Mouse (Mus musculus) left cerebral cortex, postnatal 25 days (tissue): ENCODE results near the gene Nup155. TPM values are rescaled to one million over a fixed set of nuclear protein-coding genes. Genes with fewer than 3 reads are reported as not detected.

Source experiments
- DNase-seq, 2 experiments: peaks; one replicate each; pipeline ENCODE4 v3.0.0; 2022; ENCODE audit warnings: low spot score in 2 of 2, mixed read lengths in 1 of 2
- intact Hi-C: fragments of 180-260 bp; cut with DNase I; formaldehyde crosslinking; loops from one replicate; pipeline ENCODE4 v1.15.1; 2025
- total RNA-seq, 2 experiments: library from RNA; stranded (reverse); gene quantifications; 2 replicates each; pipeline ENCODE4 v1.2.3; 2021

Gene Nup155
- total RNA-seq, 2 experiments from 2014 or later, result 17.1 to 18.8 TPM

DNA sequence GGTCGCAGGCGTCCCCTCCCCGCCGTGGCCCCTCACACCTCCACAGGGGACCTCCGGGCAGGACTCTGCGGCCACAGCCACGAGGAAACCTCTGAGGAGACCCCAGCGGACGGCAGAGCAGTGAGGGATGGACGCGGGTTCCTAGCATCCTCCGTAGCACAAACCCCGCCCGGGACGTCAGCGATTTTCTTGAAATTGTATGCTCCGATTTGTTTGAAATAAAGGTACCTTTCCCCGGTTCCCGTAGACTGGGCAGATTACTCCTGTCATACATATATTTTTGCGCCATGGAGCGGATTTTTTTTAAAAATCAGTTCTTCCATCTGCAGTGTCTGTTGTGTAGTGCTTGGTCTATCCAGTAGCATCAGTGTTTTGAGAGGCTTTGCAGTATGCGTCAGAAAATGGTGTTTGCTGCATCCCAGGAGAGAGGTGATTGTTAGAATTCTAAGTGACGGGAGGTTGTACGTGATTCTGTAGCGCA, 60.2 kb downstream of the Nup155 start:
- intact Hi-C loops, result no loop called here
- peak in 1 of 2 experiments; percentile 57 for DNase-seq

DNA sequence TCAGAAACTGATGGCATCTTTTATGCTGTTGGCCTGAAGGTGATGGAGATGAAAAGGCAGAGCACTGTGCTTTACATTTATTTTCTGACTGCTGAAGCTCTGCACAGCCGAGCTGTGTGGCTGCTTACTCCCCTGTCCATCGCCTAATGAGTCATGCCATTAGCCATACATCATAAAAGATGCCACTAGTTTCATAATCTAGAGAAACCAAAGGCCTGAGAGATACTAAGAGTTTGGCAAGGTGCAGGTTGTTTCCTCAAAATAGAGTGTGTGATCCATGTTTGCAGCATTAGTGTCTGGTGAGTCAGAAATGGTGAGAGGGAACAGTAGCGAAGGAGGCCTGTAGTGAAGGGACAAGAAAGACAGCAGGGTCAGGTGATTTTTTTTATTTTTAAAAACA, 80.5 kb downstream of the Nup155 start:
- intact Hi-C loops, result no loop called here
- no peak for DNase-seq

DNA sequence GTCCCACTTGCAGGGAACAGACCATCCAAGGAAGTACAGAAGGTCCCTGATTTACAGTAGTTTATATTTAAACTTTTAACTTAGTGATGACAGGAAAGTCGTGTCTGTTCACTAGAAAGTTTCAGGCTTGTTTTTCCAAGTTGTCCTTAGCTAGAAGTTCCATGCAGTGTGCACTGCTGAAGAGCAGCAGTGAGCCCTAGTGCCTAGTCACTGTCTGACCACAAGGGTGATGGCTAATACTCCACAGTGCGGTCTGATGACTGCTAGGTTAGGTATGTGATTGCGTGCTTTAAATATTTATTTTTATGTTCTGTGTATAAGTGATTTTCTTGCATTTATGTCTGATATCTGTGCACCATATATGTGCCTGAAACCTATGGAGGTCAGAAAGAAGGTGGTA, 81.4 kb downstream of the Nup155 start:
- no peak for DNase-seq
- intact Hi-C loops, result no loop called here

DNA sequence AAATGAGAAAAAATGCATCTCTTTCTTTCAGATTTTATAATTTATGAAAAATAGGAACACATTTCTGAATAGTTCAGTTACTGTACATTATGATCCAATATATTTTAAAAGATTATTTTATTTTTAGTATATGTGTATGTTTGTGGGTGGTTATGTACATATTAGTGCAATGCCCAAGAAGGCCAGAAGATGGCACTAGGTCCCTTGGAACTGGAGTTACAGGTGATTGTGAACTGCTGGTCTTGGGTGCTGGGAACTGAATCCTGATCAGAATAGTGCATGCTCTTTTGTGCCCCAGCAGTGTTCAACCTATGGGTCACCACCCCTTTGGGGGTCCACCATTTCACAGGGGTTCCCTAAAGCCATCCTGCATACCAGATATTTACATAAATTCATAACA, 91.2 kb downstream of the Nup155 start:
- intact Hi-C loops, result no loop called here
- DNase-seq, result no peak

DNA sequence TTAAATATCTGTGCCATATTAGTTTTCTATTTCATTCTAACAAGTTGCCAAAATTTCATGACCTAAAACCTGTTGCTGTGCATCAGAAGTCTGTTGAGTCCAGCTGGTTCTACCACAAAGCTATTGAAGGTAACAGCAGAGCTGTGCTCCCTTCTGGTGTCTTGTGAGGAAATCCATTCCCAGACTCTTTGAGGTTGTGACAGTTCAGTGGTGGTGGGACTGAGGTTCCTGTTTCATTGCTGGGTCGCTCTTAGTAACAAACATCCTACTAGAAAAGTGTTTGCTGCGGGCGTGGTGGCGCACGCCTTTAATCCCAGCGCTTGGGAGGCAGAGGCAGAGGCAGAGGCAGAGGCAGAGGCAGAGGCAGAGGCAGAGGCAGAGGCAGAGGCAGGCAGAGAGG, 99.3 kb downstream of the Nup155 start:
- intact Hi-C loops, result no loop called here
- no peak for DNase-seq

Other genes starting within 250 kb of the Nup155 start
- gene Wdr70, start 10.1 kb upstream of the Nup155 start, total RNA-seq, result 10 to 100 TPM; 32.0 to 33.8 TPM
- gene Cplane1, start 59.8 kb downstream of the Nup155 start, total RNA-seq, result 10 to 100 TPM; 29.5 to 31.8 TPM